Comparison of ENCODE assay signal across 17 mouse cellular contexts in genomic region chr3:39211670-39212069, GRCm38 (mm10).
"Had no signal": no experiment of that assay in that cellular context is flagged by ENCODE, and none has a peak within 500 bp of the region (broad histone marks: within the 10 kb centered on the region; RNA-seq: fewer than 3 reads in every experiment).

No protein-coding gene starts in this region.

- H3K9me3 ChIP-seq: limb, embryonic 15.5 days; liver, embryonic 12.5 days; midbrain, embryonic 10.5 days; neural tube, embryonic 15.5 days; stomach, embryonic 15.5 days had no signal

- DNase-seq: kidney, adult 8-10 months; kidney, postnatal 10 days; kidney, postnatal 4 days; lung, postnatal 14 days; midbrain, embryonic 14.5 days; right cerebral cortex, postnatal 4 days; spleen, adult 18-20 months; thymus, adult 2 months; thymus, postnatal 36 days had no signal

- H3K27me3 ChIP-seq: limb, embryonic 15.5 days; liver, embryonic 12.5 days; neural tube, embryonic 15.5 days; stomach, embryonic 15.5 days had no signal

- H3K9ac ChIP-seq: limb, embryonic 15.5 days; liver, embryonic 12.5 days; neural tube, embryonic 15.5 days; stomach, embryonic 15.5 days had no signal

- H3K4me2 ChIP-seq: limb, embryonic 15.5 days; liver, embryonic 12.5 days; neural tube, embryonic 15.5 days; stomach, embryonic 15.5 days had no signal

- H3K27ac ChIP-seq: limb, embryonic 15.5 days; liver, embryonic 12.5 days; midbrain, embryonic 10.5 days; neural tube, embryonic 15.5 days; stomach, embryonic 15.5 days had no signal

- ATAC-seq: intestine, postnatal 0 days; liver, embryonic 12.5 days had no signal

- H3K36me3 ChIP-seq: limb, embryonic 15.5 days; liver, embryonic 12.5 days; midbrain, embryonic 10.5 days; neural tube, embryonic 15.5 days; stomach, embryonic 15.5 days had no signal

- H3K4me1 ChIP-seq: liver, embryonic 12.5 days; stomach, embryonic 15.5 days had no signal

- H3K4me3 ChIP-seq: layer of hippocampus, adult 2 months; limb, embryonic 15.5 days; liver, embryonic 12.5 days; midbrain, embryonic 10.5 days; myocyte; neural tube, embryonic 15.5 days; stomach, embryonic 15.5 days had no signal
